In genomic region chr13:93849751-93850355, GRCm38 (mm10) we compare ENCODE assay signal across 26 mouse cellular contexts.
DNase-seq lines count a peak whose midpoint lies in the region; ATAC-seq and TF ChIP-seq lines count a peak whose summit lies in the region.
"Had no signal": no experiment of that assay in that cellular context is flagged by ENCODE, and none has a peak within 500 bp of the region (broad histone marks: within the 10 kb centered on the region; RNA-seq: fewer than 3 reads in every experiment).

No protein-coding gene starts in this region.

- no peaks in the 10 kb centered on the region for H3K27me3 ChIP-seq in hindbrain, embryonic 10.5 days (ENCODE audit: insufficient read depth, poor library complexity, severe bottlenecking)
- H3K27me3 ChIP-seq in hindbrain, embryonic 16.5 days (replicated peaks; ENCODE audit: control insufficient read depth, insufficient read depth, low read length): no peaks in the 10 kb centered on the region
- no peaks in the 10 kb centered on the region for H3K27me3 ChIP-seq in lung, embryonic 15.5 days
- H3K27me3 ChIP-seq in lung, postnatal 0 days (replicated peaks; ENCODE audit: insufficient read depth, low read length): no peaks in the 10 kb centered on the region
- no peaks in the 10 kb centered on the region for H3K27me3 ChIP-seq in embryonic facial prominence, embryonic 10.5 days (replicated peaks; ENCODE audit: low read depth, poor library complexity, severe bottlenecking)
- no peaks in the 10 kb centered on the region for H3K27me3 ChIP-seq in limb, embryonic 12.5 days
- H3K27me3 ChIP-seq in kidney, embryonic 16.5 days (ENCODE audit: insufficient read depth, low read length): no peaks in the 10 kb centered on the region
- H3K27me3 ChIP-seq: forebrain, embryonic 13.5 days; heart, embryonic 13.5 days; hindbrain, embryonic 12.5 days; hindbrain, embryonic 15.5 days had no signal

- no peaks in the 10 kb centered on the region for H3K9me3 ChIP-seq in hindbrain, embryonic 10.5 days
- no peaks in the 10 kb centered on the region for H3K9me3 ChIP-seq in hindbrain, embryonic 16.5 days (ENCODE audit: control insufficient read depth, low read length)
- no peaks in the 10 kb centered on the region for H3K9me3 ChIP-seq in lung, embryonic 15.5 days
- H3K9me3 ChIP-seq in lung, postnatal 0 days (ENCODE audit: low read length): no peaks in the 10 kb centered on the region
- H3K9me3 ChIP-seq in embryonic facial prominence, embryonic 10.5 days: no peaks in the 10 kb centered on the region
- H3K9me3 ChIP-seq in limb, embryonic 12.5 days: no peaks in the 10 kb centered on the region
- H3K9me3 ChIP-seq in kidney, embryonic 16.5 days (ENCODE audit: low read length): no peaks in the 10 kb centered on the region
- H3K9me3 ChIP-seq: forebrain, embryonic 10.5 days; forebrain, embryonic 13.5 days; heart, embryonic 10.5 days; heart, embryonic 13.5 days; hindbrain, embryonic 12.5 days; hindbrain, embryonic 15.5 days had no signal

- WGBS in hindbrain, embryonic 10.5 days: 80% methylated on average over 5 of the region's 5 CpGs
- WGBS in hindbrain, embryonic 16.5 days: 90% methylated on average over 5 of the region's 5 CpGs
- WGBS in lung, embryonic 15.5 days: 68% methylated on average over 5 of the region's 5 CpGs
- WGBS in lung, postnatal 0 days: 78% methylated on average over 5 of the region's 5 CpGs
- WGBS in embryonic facial prominence, embryonic 10.5 days: 77% methylated on average over 5 of the region's 5 CpGs
- WGBS in limb, embryonic 12.5 days: 78% methylated on average over 5 of the region's 5 CpGs
- 79% methylated on average over 5 of the region's 5 CpGs for WGBS in kidney, embryonic 16.5 days

- H3K9ac ChIP-seq in hindbrain, embryonic 16.5 days (ENCODE audit: low read depth, low read length): no peak overlapping the region
- H3K9ac ChIP-seq in lung, embryonic 15.5 days: no peak overlapping the region
- H3K9ac ChIP-seq in lung, postnatal 0 days (replicated peaks; ENCODE audit: low read depth): no peak overlapping the region
- H3K9ac ChIP-seq in limb, embryonic 12.5 days (replicated peaks): no peak overlapping the region
- H3K9ac ChIP-seq in kidney, embryonic 16.5 days (replicated peaks; ENCODE audit: low read length): no peak overlapping the region
- H3K9ac ChIP-seq: forebrain, embryonic 13.5 days; heart, embryonic 13.5 days; hindbrain, embryonic 12.5 days; hindbrain, embryonic 15.5 days had no signal

- DNase-seq in hindbrain, embryonic 10.5 days (ENCODE audit: low spot score): no peak
- DNase-seq in lung, postnatal 0 days (ENCODE audit: low spot score): no peak
- DNase-seq in embryonic facial prominence, embryonic 10.5 days (ENCODE audit: low spot score): no peak
- DNase-seq: adrenal gland, adult 2 months; adrenal gland, postnatal 14 days; B cell, adult 2 months; cerebellum, adult 11-12 months; cerebellum, adult 8-10 months; cerebellum, postnatal 10 days; cerebellum, postnatal 36 days; gastrocnemius, adult 2 months; gastrocnemius, postnatal 14 days; heart, adult 2 months; heart, postnatal 14 days; heart, postnatal 4 days had no signal

- no peak overlapping the region for H3K4me3 ChIP-seq in hindbrain, embryonic 10.5 days
- H3K4me3 ChIP-seq in hindbrain, embryonic 16.5 days (ENCODE audit: low read length): no peak overlapping the region
- H3K4me3 ChIP-seq in lung, embryonic 15.5 days: no peak overlapping the region
- H3K4me3 ChIP-seq in lung, postnatal 0 days (ENCODE audit: low read depth, low read length): no peak overlapping the region
- no peak overlapping the region for H3K4me3 ChIP-seq in embryonic facial prominence, embryonic 10.5 days
- no peak overlapping the region for H3K4me3 ChIP-seq in limb, embryonic 12.5 days (replicated peaks)
- no peak overlapping the region for H3K4me3 ChIP-seq in kidney, embryonic 16.5 days (ENCODE audit: low read length)
- H3K4me3 ChIP-seq: forebrain, embryonic 10.5 days; forebrain, embryonic 13.5 days; gastrocnemius, adult 2 months; heart, adult 2 months; heart, embryonic 10.5 days; heart, embryonic 13.5 days; hindbrain, embryonic 12.5 days; hindbrain, embryonic 15.5 days had no signal

- TF ChIP-seq EP300 in lung, postnatal 0 days (IDR thresholded peaks at IDR 0.05): no peak

- H3K4me2 ChIP-seq in hindbrain, embryonic 16.5 days (ENCODE audit: low read length): no peak overlapping the region
- H3K4me2 ChIP-seq in lung, embryonic 15.5 days: no peak overlapping the region
- no peak overlapping the region for H3K4me2 ChIP-seq in lung, postnatal 0 days (replicated peaks; ENCODE audit: low read depth, low read length)
- no peak overlapping the region for H3K4me2 ChIP-seq in limb, embryonic 12.5 days
- no peak overlapping the region for H3K4me2 ChIP-seq in kidney, embryonic 16.5 days (replicated peaks; ENCODE audit: low read depth, low read length)
- H3K4me2 ChIP-seq: forebrain, embryonic 13.5 days; heart, embryonic 13.5 days; hindbrain, embryonic 12.5 days; hindbrain, embryonic 15.5 days had no signal

- peak overlapping the region; percentile 29; the same call in 1 of the 2 replicates for H3K27ac ChIP-seq in hindbrain, embryonic 10.5 days
- no peak overlapping the region for H3K27ac ChIP-seq in hindbrain, embryonic 16.5 days (ENCODE audit: low read depth, low read length)
- peak overlapping the region; percentile 66 for H3K27ac ChIP-seq in lung, embryonic 15.5 days
- no peak overlapping the region for H3K27ac ChIP-seq in lung, postnatal 0 days (ENCODE audit: low read length)
- 0 out of 2 replicates have a peak overlapping the region, but pooled peaks have one; percentile 0 for H3K27ac ChIP-seq in embryonic facial prominence, embryonic 10.5 days (replicated peaks)
- H3K27ac ChIP-seq in limb, embryonic 12.5 days: 0 out of 2 replicates have a peak overlapping the region, but pooled peaks have one; percentile 9
- no peak overlapping the region for H3K27ac ChIP-seq in kidney, embryonic 16.5 days (ENCODE audit: low read length)
- H3K27ac ChIP-seq: forebrain, embryonic 10.5 days; forebrain, embryonic 13.5 days; gastrocnemius, adult 2 months; heart, adult 2 months; heart, embryonic 10.5 days; hindbrain, embryonic 12.5 days; hindbrain, embryonic 15.5 days had no signal

- TF ChIP-seq CTCF in lung, postnatal 0 days (IDR thresholded peaks at IDR 0.05): no peak

- no peak for ATAC-seq in hindbrain, embryonic 16.5 days
- ATAC-seq in lung, embryonic 15.5 days (ENCODE audit: borderline replicate concordance, extremely low read depth, low FRiP score, low TSS enrichment): no peak
- no peak for ATAC-seq in lung, postnatal 0 days
- ATAC-seq in limb, embryonic 12.5 days (ENCODE audit: insufficient number of reproducible peaks, insufficient read depth, low FRiP score, low TSS enrichment, low read depth): no peak
- ATAC-seq in kidney, embryonic 16.5 days (ENCODE audit: low FRiP score, low TSS enrichment): no peak
- ATAC-seq: forebrain, embryonic 13.5 days; forebrain, embryonic 16.5 days had no signal

- H3K4me1 ChIP-seq in hindbrain, embryonic 10.5 days (replicated peaks): peaks cover 28% of the 10 kb centered on the region
- H3K4me1 ChIP-seq in hindbrain, embryonic 16.5 days (ENCODE audit: control insufficient read depth, insufficient read depth, low read depth, low read length): no peaks in the 10 kb centered on the region
- peaks cover 56% of the 10 kb centered on the region for H3K4me1 ChIP-seq in lung, embryonic 15.5 days
- no peaks in the 10 kb centered on the region for H3K4me1 ChIP-seq in lung, postnatal 0 days (ENCODE audit: insufficient read depth, low read depth, low read length)
- H3K4me1 ChIP-seq in embryonic facial prominence, embryonic 10.5 days: peaks cover 42% of the 10 kb centered on the region
- peaks cover 27% of the 10 kb centered on the region for H3K4me1 ChIP-seq in limb, embryonic 12.5 days (replicated peaks)
- peaks cover 53% of the 10 kb centered on the region for H3K4me1 ChIP-seq in kidney, embryonic 16.5 days (ENCODE audit: insufficient read depth, low read length)
- H3K4me1 ChIP-seq: forebrain, embryonic 13.5 days had no signal

- no peaks in the 10 kb centered on the region for H3K36me3 ChIP-seq in hindbrain, embryonic 10.5 days
- no peaks in the 10 kb centered on the region for H3K36me3 ChIP-seq in hindbrain, embryonic 16.5 days (ENCODE audit: control insufficient read depth, insufficient read depth, low read length)
- no peaks in the 10 kb centered on the region for H3K36me3 ChIP-seq in lung, embryonic 15.5 days
- H3K36me3 ChIP-seq in lung, postnatal 0 days (ENCODE audit: insufficient read depth, low read length): no peaks in the 10 kb centered on the region
- H3K36me3 ChIP-seq in embryonic facial prominence, embryonic 10.5 days (replicated peaks): no peaks in the 10 kb centered on the region
- no peaks in the 10 kb centered on the region for H3K36me3 ChIP-seq in limb, embryonic 12.5 days
- H3K36me3 ChIP-seq in kidney, embryonic 16.5 days (ENCODE audit: insufficient read depth, low read length): no peaks in the 10 kb centered on the region
- H3K36me3 ChIP-seq: forebrain, embryonic 10.5 days; heart, embryonic 10.5 days; heart, embryonic 13.5 days; hindbrain, embryonic 12.5 days; hindbrain, embryonic 15.5 days had no signal

Comparison
In these comparisons a context has a peak if more than half of its experiments do, and no peak if none do; other contexts are left out.
1. H3K27ac ChIP-seq: peak in hindbrain, embryonic 10.5 days (single experiment), lung, embryonic 15.5 days (single experiment), embryonic facial prominence, embryonic 10.5 days (single experiment) and limb, embryonic 12.5 days (single experiment); none in hindbrain, embryonic 16.5 days (single experiment), lung, postnatal 0 days (single experiment) and kidney, embryonic 16.5 days (single experiment).